Mouse (Mus musculus) midbrain, embryonic 12.5 days (tissue): ENCODE measurements at regions not wholly inside any gene's neighbourhood (a gene's known extent, or its start where the extent isn't known, plus 50 kb on each side); places are given as distances from the start of the nearest gene placed in this dataset.
"Not testable (repeated sequence)": the region's sequence is repeated elsewhere in the genome, so short reads cannot be mapped to it uniquely, and the experiment has no call there.

Experiments
- ATAC-seq: fragments of 200-750 bp; cut with Nextera tagmentation; 2 replicates; pipeline ENCODE4 v1.8.0; 2017; ENCODE audit warnings: low read depth, moderate TSS enrichment, moderate library complexity; ENCODE audit not compliant: low FRiP score
- H3K27ac ChIP-seq: fragments of 300-500 bp; sonication (generic); replicated peaks from 2 replicates; pipeline ENCODE4 v1.5.1; 2016; ENCODE audit warnings: mild to moderate bottlenecking
- H3K27me3 ChIP-seq: fragments of 300-500 bp; sonication (generic); 2 replicates; pipeline ENCODE4 v1.6.1; 2016; ENCODE audit warnings: mild to moderate bottlenecking
- H3K36me3 ChIP-seq: fragments of 300-500 bp; sonication (generic); 2 replicates; pipeline ENCODE4 v1.6.1; 2016
- H3K4me1 ChIP-seq: fragments of 300-500 bp; sonication (generic); 2 replicates; pipeline ENCODE4 v1.6.1; 2016
- H3K4me2 ChIP-seq: fragments of 300-500 bp; sonication (generic); replicated peaks from 2 replicates; pipeline ENCODE4 v1.6.1; 2016; ENCODE audit warnings: mild to moderate bottlenecking, moderate library complexity
- H3K4me3 ChIP-seq: fragments of 300-500 bp; sonication (generic); 2 replicates; pipeline ENCODE4 v1.5.1; 2016; ENCODE audit warnings: mild to moderate bottlenecking
- H3K9ac ChIP-seq: fragments of 300-500 bp; sonication (generic); replicated peaks from 2 replicates; pipeline ENCODE4 v1.6.1; 2016; ENCODE audit warnings: mild to moderate bottlenecking, moderate library complexity
- H3K9me3 ChIP-seq: fragments of 300-500 bp; sonication (generic); 2 replicates; pipeline ENCODE4 v1.6.1; 2016; ENCODE audit warnings: mild to moderate bottlenecking
- WGBS: fragments of 180-500 bp; shearing (Covaris S2); methylation state at CpG from one replicate; pipeline ENCODE4 v1.1.7; 2016; 5-methylcytosine and 5-hydroxymethylcytosine counted together

- Histone ChIP-seq H3K36me3 (no peaks in the 10 kb centered on the region), H3K27me3 (no peaks in the 10 kb centered on the region), H3K9me3 (no peaks in the 10 kb centered on the region), H3K4me1 (no peaks in the 10 kb centered on the region), H3K4me3 (no peak overlapping the region), H3K27ac (no peak overlapping the region), H3K9ac (no peak overlapping the region), H3K4me2 (no peak overlapping the region)
- WGBS = 35% methylated on average over 6 of the region's 6 CpGs
- no peak for ATAC-seq
Measured at GRCm38 (mm10) chr5:102123285-102123684, 53.6 kb upstream of the Wdfy3 start.

- H3K4me3 ChIP-seq = no peak overlapping the region
- H3K4me2 ChIP-seq = no peak overlapping the region
- H3K9ac ChIP-seq = no peak overlapping the region
- no peaks in the 10 kb centered on the region for H3K27me3 ChIP-seq
- WGBS = 10% methylated on average over 3 of the region's 3 CpGs
- H3K9me3 ChIP-seq = no peaks in the 10 kb centered on the region
- H3K4me1 ChIP-seq = no peaks in the 10 kb centered on the region
- no peak overlapping the region for H3K27ac ChIP-seq
- no peaks in the 10 kb centered on the region for H3K36me3 ChIP-seq
- 0 out of 2 replicates have a peak, but pooled peaks have one; percentile 30 for ATAC-seq
Measured at GRCm38 (mm10) chr5:102126737-102127136, 57.0 kb upstream of the Wdfy3 start.

- Histone ChIP-seq H3K9ac (no peak overlapping the region), H3K4me1 (0 out of 2 replicates have a peak, but pooled peaks cover 4% of the 10 kb centered on the region), H3K36me3 (no peaks in the 10 kb centered on the region), H3K4me2 (no peak overlapping the region), H3K9me3 (no peaks in the 10 kb centered on the region), H3K27me3 (no peaks in the 10 kb centered on the region), H3K27ac (no peak overlapping the region), H3K4me3 (no peak overlapping the region)
- 79% methylated on average over 4 of the region's 4 CpGs for WGBS
- ATAC-seq = no peak
Measured at GRCm38 (mm10) chr5:102147991-102148390, 78.3 kb upstream of the Wdfy3 start.

GRCm38 (mm10) chr5:102149481-102150129, 79.9 kb upstream of the Wdfy3 start:
- no peaks in the 10 kb centered on the region for H3K27me3 ChIP-seq
- H3K4me2 ChIP-seq = no peak overlapping the region
- WGBS = 44% methylated on average over 14 of the region's 14 CpGs
- no peak for ATAC-seq
- H3K9me3 ChIP-seq = no peaks in the 10 kb centered on the region
- H3K27ac ChIP-seq = no peak overlapping the region
- H3K4me3 ChIP-seq = no peak overlapping the region
- H3K9ac ChIP-seq = no peak overlapping the region
- 0 out of 2 replicates have a peak, but pooled peaks cover 4% of the 10 kb centered on the region for H3K4me1 ChIP-seq
- H3K36me3 ChIP-seq = no peaks in the 10 kb centered on the region

DNA sequence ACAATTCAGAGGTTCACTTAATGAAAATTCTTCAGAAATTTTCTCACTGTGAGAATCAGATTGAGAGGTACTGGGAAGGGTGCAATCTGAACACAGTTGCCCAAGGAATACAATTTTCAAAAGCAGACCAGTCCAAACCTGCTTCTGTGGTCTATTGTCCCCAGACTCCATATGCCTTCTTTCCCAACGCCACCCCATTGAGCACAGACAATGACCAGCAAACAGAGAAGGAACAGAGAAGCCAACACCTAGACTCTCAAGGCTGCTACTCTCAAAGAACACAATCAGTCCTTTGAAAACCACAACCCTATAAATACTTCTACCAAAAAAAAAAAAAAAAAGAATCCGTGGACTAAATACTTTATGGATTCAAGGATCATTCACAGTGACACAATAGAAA, 89.9 kb upstream of the Wdfy3 start:
- no peak overlapping the region for H3K4me3 ChIP-seq
- WGBS = 49% methylated on average over 2 of the region's 2 CpGs
- no peak overlapping the region for H3K9ac ChIP-seq

DNA sequence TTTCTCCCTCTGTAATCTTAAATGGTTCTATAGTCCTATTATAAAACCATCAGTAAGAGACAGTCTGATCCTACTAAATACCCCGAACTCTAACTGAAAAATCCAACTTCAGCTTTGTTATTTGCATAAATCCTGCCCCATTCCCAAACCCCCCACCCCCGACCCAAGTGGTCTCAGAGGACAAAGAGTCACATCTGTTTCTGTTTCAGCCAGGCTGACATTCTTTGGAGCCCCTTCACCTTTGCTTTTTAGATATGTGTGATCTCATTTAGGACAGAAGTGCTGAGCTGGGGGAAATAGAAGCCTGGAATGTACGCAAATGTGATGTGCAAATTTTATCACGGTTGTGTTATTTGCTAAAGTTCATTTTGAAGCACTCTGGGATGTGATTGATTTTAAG, 98.3 kb upstream of the Wdfy3 start:
- no peaks in the 10 kb centered on the region for H3K9me3 ChIP-seq
- WGBS = 32% methylated on average over 4 of the region's 4 CpGs
- no peaks in the 10 kb centered on the region for H3K36me3 ChIP-seq
- H3K4me1 ChIP-seq = no peaks in the 10 kb centered on the region
- no peak overlapping the region for H3K4me2 ChIP-seq
- no peak overlapping the region for H3K9ac ChIP-seq
- no peak overlapping the region for H3K27ac ChIP-seq
- no peak for ATAC-seq
- no peak overlapping the region for H3K4me3 ChIP-seq
- H3K27me3 ChIP-seq = no peaks in the 10 kb centered on the region

More for the DNA sequence above, 89.9 kb upstream of the Wdfy3 start:
- ATAC-seq = no peak
- no peaks in the 10 kb centered on the region for H3K4me1 ChIP-seq
- no peaks in the 10 kb centered on the region for H3K27me3 ChIP-seq
- H3K4me2 ChIP-seq = no peak overlapping the region
- no peaks in the 10 kb centered on the region for H3K36me3 ChIP-seq
- no peak overlapping the region for H3K27ac ChIP-seq
- H3K9me3 ChIP-seq = no peaks in the 10 kb centered on the region

GRCm38 (mm10) chr5:102171808-102172207, 102.1 kb upstream of the Wdfy3 start:
- WGBS = 86% methylated on average over 2 of the region's 3 CpGs

DNA sequence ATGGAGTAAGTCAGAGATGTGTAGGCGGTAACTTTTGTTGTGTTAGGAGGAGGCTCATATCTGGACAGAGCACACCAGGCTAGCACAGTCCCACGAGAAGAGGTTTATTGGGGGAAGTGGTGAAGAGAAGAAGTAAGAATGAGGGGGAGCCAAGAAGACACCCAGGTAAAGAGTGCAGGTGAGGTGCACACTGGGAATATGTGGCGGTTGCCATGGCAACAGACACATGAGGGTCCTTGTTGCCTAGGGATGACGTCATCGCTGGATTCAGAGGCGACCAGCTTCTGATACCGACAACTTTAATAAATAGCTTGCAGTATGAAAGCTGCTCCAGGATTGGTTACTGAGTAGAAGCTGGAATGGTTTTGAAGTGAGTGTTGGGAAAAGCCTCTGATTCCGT, 110.5 kb upstream of the Wdfy3 start:
- H3K36me3 ChIP-seq = no peaks in the 10 kb centered on the region
- no peak overlapping the region for H3K27ac ChIP-seq
- no peak for ATAC-seq
- H3K4me1 ChIP-seq = no peaks in the 10 kb centered on the region
- H3K9ac ChIP-seq = no peak overlapping the region
- 89% methylated on average over 8 of the region's 8 CpGs for WGBS
- no peak overlapping the region for H3K4me2 ChIP-seq
- no peaks in the 10 kb centered on the region for H3K9me3 ChIP-seq
- no peaks in the 10 kb centered on the region for H3K27me3 ChIP-seq
- H3K4me3 ChIP-seq = no peak overlapping the region

More at GRCm38 (mm10) chr5:102171808-102172207, 102.1 kb upstream of the Wdfy3 start:
- no peaks in the 10 kb centered on the region for H3K27me3 ChIP-seq
- no peak overlapping the region for H3K27ac ChIP-seq
- no peaks in the 10 kb centered on the region for H3K36me3 ChIP-seq
- H3K4me3 ChIP-seq = no peak overlapping the region
- no peaks in the 10 kb centered on the region for H3K4me1 ChIP-seq
- no peak for ATAC-seq
- no peak overlapping the region for H3K9ac ChIP-seq
- no peak overlapping the region for H3K4me2 ChIP-seq
- H3K9me3 ChIP-seq = no peaks in the 10 kb centered on the region

- not testable (repeated sequence) for H3K4me3 ChIP-seq, H3K36me3 ChIP-seq, ATAC-seq, H3K4me1 ChIP-seq, H3K27ac ChIP-seq, H3K9me3 ChIP-seq, H3K9ac ChIP-seq, H3K27me3 ChIP-seq, H3K4me2 ChIP-seq
- 83% methylated on average over 4 of the region's 4 CpGs for WGBS
Measured at GRCm38 (mm10) chr5:102188951-102189350, 119.2 kb upstream of the Wdfy3 start.

GRCm38 (mm10) chr5:102206456-102206855, 136.7 kb upstream of the Wdfy3 start:
- 53% methylated on average over 4 of the region's 4 CpGs for WGBS
- H3K27ac ChIP-seq = no peak overlapping the region
- no peaks in the 10 kb centered on the region for H3K36me3 ChIP-seq
- ATAC-seq = no peak
- no peaks in the 10 kb centered on the region for H3K27me3 ChIP-seq
- no peaks in the 10 kb centered on the region for H3K4me1 ChIP-seq
- no peak overlapping the region for H3K4me2 ChIP-seq
- H3K9me3 ChIP-seq = no peaks in the 10 kb centered on the region
- no peak overlapping the region for H3K4me3 ChIP-seq
- no peak overlapping the region for H3K9ac ChIP-seq

DNA sequence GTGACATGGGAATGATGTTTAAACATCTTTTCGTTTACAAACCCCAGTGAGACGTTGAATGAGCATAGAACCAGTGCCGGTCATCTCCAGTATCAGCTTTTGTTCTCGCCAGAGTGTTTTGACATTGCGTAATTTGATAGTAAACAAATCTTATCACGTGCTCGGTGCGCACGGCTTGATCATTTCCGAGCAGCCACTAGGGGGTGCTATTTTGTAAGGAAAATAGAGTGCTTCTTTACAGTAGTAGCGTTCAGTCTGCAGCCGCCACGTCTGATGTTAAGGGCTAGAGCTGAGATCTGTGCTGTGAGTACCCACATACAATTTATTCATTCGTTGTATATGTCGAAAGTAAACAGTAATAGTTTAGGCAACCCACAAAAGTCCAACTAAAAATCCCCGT, 137.2 kb upstream of the Wdfy3 start:
- H3K4me2 ChIP-seq = peak overlapping the region; percentile 41
- H3K9me3 ChIP-seq = no peaks in the 10 kb centered on the region
- WGBS = 5% methylated on average over 16 of the region's 16 CpGs
- no peaks in the 10 kb centered on the region for H3K27me3 ChIP-seq
- H3K36me3 ChIP-seq = no peaks in the 10 kb centered on the region
- H3K27ac ChIP-seq = no peak overlapping the region
- H3K4me3 ChIP-seq = peak overlapping the region; percentile 13; the same call in 1 of the 2 replicates
- peak; percentile 79 for ATAC-seq
- H3K4me1 ChIP-seq = no peaks in the 10 kb centered on the region
- no peak overlapping the region for H3K9ac ChIP-seq

- Histone ChIP-seq H3K36me3 (no peaks in the 10 kb centered on the region), H3K9ac (no peak overlapping the region), H3K4me2 (no peak overlapping the region), H3K27ac (no peak overlapping the region), H3K27me3 (no peaks in the 10 kb centered on the region), H3K4me1 (no peaks in the 10 kb centered on the region), H3K9me3 (no peaks in the 10 kb centered on the region), H3K4me3 (no peak overlapping the region)
- ATAC-seq = no peak
- 69% methylated on average over 6 of the region's 6 CpGs for WGBS
Measured at GRCm38 (mm10) chr5:102213145-102213544, 143.4 kb upstream of the Wdfy3 start.

- H3K27ac ChIP-seq = no peak overlapping the region
- no peaks in the 10 kb centered on the region for H3K9me3 ChIP-seq
- no peak overlapping the region for H3K9ac ChIP-seq
- ATAC-seq = no peak
- H3K4me1 ChIP-seq = no peaks in the 10 kb centered on the region
- no peak overlapping the region for H3K4me2 ChIP-seq
- no peaks in the 10 kb centered on the region for H3K27me3 ChIP-seq
- 20% methylated on average over 6 of the region's 6 CpGs for WGBS
- no peak overlapping the region for H3K4me3 ChIP-seq
- no peaks in the 10 kb centered on the region for H3K36me3 ChIP-seq
Measured at GRCm38 (mm10) chr5:102227131-102227530, 157.4 kb upstream of the Wdfy3 start.
